Mouse (Mus musculus): ENCODE measurements around the gene Dyx1c1. TPM values are rescaled to one million over a fixed set of nuclear protein-coding genes. Genes with fewer than 3 reads are reported as not detected.

Dyx1c1 gene
- polyA plus RNA-seq, 1 experiment = 0.06 TPM

GRCm38 (mm10) chr9:72949572-72949971 lies 9.0 kb upstream of the Dyx1c1 start:
- H3K36me3 ChIP-seq (ENCODE audit: control insufficient read depth, insufficient read depth, low read length) = no peaks in the 10 kb centered on the region
- no peak overlapping the region for H3K4me3 ChIP-seq (ENCODE audit: low read depth, low read length)
- no peaks in the 10 kb centered on the region; the same call in 1 of the 2 replicates for H3K27me3 ChIP-seq (ENCODE audit: control insufficient read depth, insufficient read depth, low read length)
- no peak for TF ChIP-seq POLR2A (IDR thresholded peaks at IDR 0.05; ENCODE audit: low read depth, low read length)
- no peak for TF ChIP-seq CTCF (IDR thresholded peaks at IDR 0.05; ENCODE audit: extremely low read depth, insufficient read length, insufficient replicate concordance, low read depth, low read length)
- H3K4me1 ChIP-seq (ENCODE audit: control insufficient read depth, insufficient read depth, insufficient read length, low read length) = no peaks in the 10 kb centered on the region
- WGBS = 55% methylated on average over 7 of the region's 7 CpGs
- H3K27ac ChIP-seq (ENCODE audit: insufficient read depth, low read depth, low read length) = no peak overlapping the region

- no peaks in the 10 kb centered on the region for H3K27me3 ChIP-seq (ENCODE audit: control insufficient read depth, insufficient read depth, low read length)
- peaks cover 7% of the 10 kb centered on the region for H3K4me1 ChIP-seq (ENCODE audit: control insufficient read depth, insufficient read depth, insufficient read length, low read length)
- TF ChIP-seq CTCF (IDR thresholded peaks at IDR 0.05; ENCODE audit: extremely low read depth, insufficient read length, insufficient replicate concordance, low read depth, low read length) = no peak
- no peak overlapping the region for H3K27ac ChIP-seq (ENCODE audit: insufficient read depth, low read depth, low read length)
- WGBS = 54% methylated on average over 2 of the region's 2 CpGs
- no peak overlapping the region for H3K4me3 ChIP-seq (ENCODE audit: low read depth, low read length)
- H3K36me3 ChIP-seq (ENCODE audit: control insufficient read depth, insufficient read depth, low read length) = no peaks in the 10 kb centered on the region
Measured at GRCm38 (mm10) chr9:72954746-72955145, 3.8 kb upstream of the Dyx1c1 start.

- no peak overlapping the region for H3K27ac ChIP-seq (ENCODE audit: insufficient read depth, low read depth, low read length)
- no peaks in the 10 kb centered on the region for H3K27me3 ChIP-seq (ENCODE audit: control insufficient read depth, insufficient read depth, low read length)
- WGBS = 18% methylated on average over 1 of the region's 1 CpGs
- no peak overlapping the region for H3K4me3 ChIP-seq (ENCODE audit: low read depth, low read length)
- no peaks in the 10 kb centered on the region for H3K36me3 ChIP-seq (ENCODE audit: control insufficient read depth, insufficient read depth, low read length)
- TF ChIP-seq POLR2A (IDR thresholded peaks at IDR 0.05; ENCODE audit: low read depth, low read length) (no peak), CTCF (IDR thresholded peaks at IDR 0.05; ENCODE audit: extremely low read depth, insufficient read length, insufficient replicate concordance, low read depth, low read length) (peak; percentile 64; the same call in 1 of the 2 replicates)
- peaks cover 7% of the 10 kb centered on the region for H3K4me1 ChIP-seq (ENCODE audit: control insufficient read depth, insufficient read depth, insufficient read length, low read length)
Measured at GRCm38 (mm10) chr9:72955546-72955945, 3.0 kb upstream of the Dyx1c1 start.

- peaks cover 7% of the 10 kb centered on the region for H3K4me1 ChIP-seq (ENCODE audit: control insufficient read depth, insufficient read depth, insufficient read length, low read length)
- H3K27ac ChIP-seq (ENCODE audit: insufficient read depth, low read depth, low read length) = no peak overlapping the region
- 65% methylated on average over 8 of the region's 8 CpGs for WGBS
- H3K27me3 ChIP-seq (ENCODE audit: control insufficient read depth, insufficient read depth, low read length) = no peaks in the 10 kb centered on the region
- no peak overlapping the region for H3K4me3 ChIP-seq (ENCODE audit: low read depth, low read length)
- H3K36me3 ChIP-seq (ENCODE audit: control insufficient read depth, insufficient read depth, low read length) = no peaks in the 10 kb centered on the region
- TF ChIP-seq CTCF (IDR thresholded peaks at IDR 0.05; ENCODE audit: extremely low read depth, insufficient read length, insufficient replicate concordance, low read depth, low read length) (no peak), POLR2A (IDR thresholded peaks at IDR 0.05; ENCODE audit: low read depth, low read length) (no peak)
Measured at GRCm38 (mm10) chr9:72961346-72961745, 2.8 kb downstream of the Dyx1c1 start.

- no peaks in the 10 kb centered on the region for H3K36me3 ChIP-seq (ENCODE audit: control insufficient read depth, insufficient read depth, low read length)
- H3K27me3 ChIP-seq (ENCODE audit: control insufficient read depth, insufficient read depth, low read length) = no peaks in the 10 kb centered on the region
- TF ChIP-seq POLR2A (IDR thresholded peaks at IDR 0.05; ENCODE audit: low read depth, low read length) (no peak), CTCF (IDR thresholded peaks at IDR 0.05; ENCODE audit: extremely low read depth, insufficient read length, insufficient replicate concordance, low read depth, low read length) (no peak)
- H3K27ac ChIP-seq (ENCODE audit: insufficient read depth, low read depth, low read length) = no peak overlapping the region
- peaks cover 7% of the 10 kb centered on the region for H3K4me1 ChIP-seq (ENCODE audit: control insufficient read depth, insufficient read depth, insufficient read length, low read length)
- no peak overlapping the region for H3K4me3 ChIP-seq (ENCODE audit: low read depth, low read length)
- WGBS = 72% methylated on average over 15 of the region's 15 CpGs
Measured at GRCm38 (mm10) chr9:72961959-72962358, 3.4 kb downstream of the Dyx1c1 start.

- H3K36me3 ChIP-seq (ENCODE audit: control insufficient read depth, insufficient read depth, low read length) = no peaks in the 10 kb centered on the region
- no peak overlapping the region for H3K27ac ChIP-seq (ENCODE audit: insufficient read depth, low read depth, low read length)
- H3K27me3 ChIP-seq (ENCODE audit: control insufficient read depth, insufficient read depth, low read length) = no peaks in the 10 kb centered on the region
- no peaks in the 10 kb centered on the region for H3K4me1 ChIP-seq (ENCODE audit: control insufficient read depth, insufficient read depth, insufficient read length, low read length)
- H3K4me3 ChIP-seq (ENCODE audit: low read depth, low read length) = no peak overlapping the region
- TF ChIP-seq POLR2A (IDR thresholded peaks at IDR 0.05; ENCODE audit: low read depth, low read length) (no peak), CTCF (IDR thresholded peaks at IDR 0.05; ENCODE audit: extremely low read depth, insufficient read length, insufficient replicate concordance, low read depth, low read length) (peak; percentile 61; the same call in 1 of the 2 replicates)
- 21% methylated on average over 11 of the region's 11 CpGs for WGBS
Measured at GRCm38 (mm10) chr9:72968349-72969061, 9.9 kb downstream of the Dyx1c1 start.

GRCm38 (mm10) chr9:72969874-72970273 lies 11.3 kb downstream of the Dyx1c1 start:
- 80% methylated on average over 7 of the region's 7 CpGs for WGBS
- no peak for TF ChIP-seq CTCF (IDR thresholded peaks at IDR 0.05; ENCODE audit: extremely low read depth, insufficient read length, insufficient replicate concordance, low read depth, low read length)
- TF ChIP-seq POLR2A (IDR thresholded peaks at IDR 0.05; ENCODE audit: low read depth, low read length) = no peak
- Histone ChIP-seq H3K4me1 (ENCODE audit: control insufficient read depth, insufficient read depth, insufficient read length, low read length) (no peaks in the 10 kb centered on the region), H3K4me3 (ENCODE audit: low read depth, low read length) (no peak overlapping the region), H3K27me3 (ENCODE audit: control insufficient read depth, insufficient read depth, low read length) (no peaks in the 10 kb centered on the region), H3K27ac (ENCODE audit: insufficient read depth, low read depth, low read length) (no peak overlapping the region), H3K36me3 (ENCODE audit: control insufficient read depth, insufficient read depth, low read length) (no peaks in the 10 kb centered on the region)
